Mouse (Mus musculus) liver, postnatal 0 days (tissue): Measurements from ENCODE around the gene Kcnf1. TPM values are rescaled to one million over a fixed set of nuclear protein-coding genes. Genes with fewer than 3 reads are reported as not detected.

Source experiments
- ATAC-seq: fragments of 200-750 bp; cut with Nextera tagmentation; 2 replicates; pipeline ENCODE4 v1.8.0; 2017; ENCODE audit warnings: mild to moderate bottlenecking, moderate library complexity
- DNase-seq: peaks from one replicate; pipeline ENCODE4 v3.0.0-alpha.2; 2016
- H3K27ac ChIP-seq: fragments of 300-500 bp; sonication (generic); 2 replicates; pipeline ENCODE4 v1.5.1; 2014; ENCODE audit warnings: antibody characterized with exemption, moderate library complexity, mild to moderate bottlenecking, low read depth
- H3K27me3 ChIP-seq: fragments of 300-500 bp; sonication (generic); 2 replicates; pipeline ENCODE4 v1.6.1; 2014; ENCODE audit warnings: low read length, control low read depth, mixed read lengths; ENCODE audit not compliant: insufficient read depth
- H3K36me3 ChIP-seq: fragments of 300-500 bp; sonication (generic); replicated peaks from 2 replicates; pipeline ENCODE4 v1.6.1; 2014; ENCODE audit warnings: mild to moderate bottlenecking, control low read depth, low read length, moderate library complexity, mixed read lengths; ENCODE audit not compliant: insufficient read depth
- H3K4me1 ChIP-seq: fragments of 300-500 bp; sonication (generic); 2 replicates; pipeline ENCODE4 v1.6.1; 2014; ENCODE audit warnings: antibody characterized with exemption, mild to moderate bottlenecking, control low read depth; ENCODE audit not compliant: insufficient read depth
- H3K4me2 ChIP-seq: fragments of 300-500 bp; sonication (generic); 2 replicates; pipeline ENCODE4 v1.6.1; 2014; ENCODE audit warnings: low read depth, mild to moderate bottlenecking, low read length, moderate library complexity, mixed read lengths
- H3K4me3 ChIP-seq: fragments of 300-500 bp; sonication (generic); 2 replicates; pipeline ENCODE4 v1.5.1; 2014; ENCODE audit warnings: low read depth, low read length
- H3K9ac ChIP-seq: fragments of 300-500 bp; sonication (generic); replicated peaks from 2 replicates; pipeline ENCODE4 v1.6.1; 2014; ENCODE audit warnings: mild to moderate bottlenecking, moderate library complexity
- H3K9me3 ChIP-seq: fragments of 300-500 bp; sonication (generic); 2 replicates; pipeline ENCODE4 v1.6.1; 2016; ENCODE audit warnings: mild to moderate bottlenecking, control low read depth, low read length, mixed read lengths
- CTCF ChIP-seq: sonication (generic); IDR thresholded peaks from 2 replicates; pipeline ENCODE4 v1.5.1; 2016; ENCODE audit warnings: antibody characterized with exemption, low read depth
- EP300 ChIP-seq: IDR thresholded peaks from 2 replicates; pipeline ENCODE4 v1.6.1; 2016; ENCODE audit warnings: antibody characterized with exemption, low read depth, mild to moderate bottlenecking
- WGBS: fragments of 180-500 bp; shearing (Covaris S2); extraction: QIAGEN DNeasy Blood & Tissue Kit; methylation state at CpG from one replicate; pipeline ENCODE4 v1.1.7; 2014; ENCODE audit not compliant: insufficient replicate concordance; 5-methylcytosine and 5-hydroxymethylcytosine counted together
- polyA plus RNA-seq: library from polyadenylated mRNA; unstranded; fragments of >200 nt; fragmentation: Nextera tagmentation; extraction: Ambion mirVana; gene quantifications from 2 replicates; pipeline ENCODE4 v1.2.1, GENCODE M21; 2015

Kcnf1 gene
- polyA plus RNA-seq = 0.14 and 0.17 TPM in 2 replicates

GRCm38 (mm10) chr12:17176757-17177092, at the start of gene Kcnf1:
TSS of gene Kcnf1 (minus strand) at chr12:17176888.
- Histone ChIP-seq H3K9ac (no peak within 1 kb of the TSS), H3K4me1 (no peaks in the 10 kb centered on the region), H3K27me3 (peaks cover 25% of the 10 kb centered on the region), H3K9me3 (no peaks in the 10 kb centered on the region), H3K4me3 (no peak within 1 kb of the TSS), H3K36me3 (no peaks in the 10 kb centered on the region), H3K4me2 (peak within 1 kb of the TSS; percentile 22; the same call in 1 of the 2 replicates), H3K27ac (no peak within 1 kb of the TSS)
- TF ChIP-seq EP300 = no peak
- no peak for DNase-seq
- 26% methylated on average over 4 of the region's 4 CpGs for WGBS
- ATAC-seq = no peak

- no peak overlapping the region for H3K4me2 ChIP-seq
- H3K4me1 ChIP-seq = no peaks in the 10 kb centered on the region
- H3K27ac ChIP-seq = no peak overlapping the region
- no peaks in the 10 kb centered on the region for H3K27me3 ChIP-seq
- DNase-seq (no peak), ATAC-seq (no peak)
- H3K4me3 ChIP-seq = no peak overlapping the region
- no peak overlapping the region for H3K9ac ChIP-seq
- H3K9me3 ChIP-seq = no peaks in the 10 kb centered on the region
- H3K36me3 ChIP-seq = no peaks in the 10 kb centered on the region
- TF ChIP-seq EP300 (no peak), CTCF (no peak)
- WGBS = 70% methylated on average over 5 of the region's 5 CpGs
Measured at GRCm38 (mm10) chr12:17225012-17225411, 48.3 kb upstream of the Kcnf1 start.

- ATAC-seq = no peak
- WGBS = 52% methylated on average over 3 of the region's 3 CpGs
- no peaks in the 10 kb centered on the region for H3K4me1 ChIP-seq
Measured at GRCm38 (mm10) chr12:17223050-17223449, 46.4 kb upstream of the Kcnf1 start.

GRCm38 (mm10) chr12:17221891-17222428, 45.3 kb upstream of the Kcnf1 start:
- H3K36me3 ChIP-seq = no peaks in the 10 kb centered on the region
- TF ChIP-seq CTCF (peak; percentile 67), EP300 (no peak)
- no peak overlapping the region for H3K27ac ChIP-seq
- H3K4me3 ChIP-seq = no peak overlapping the region
- 42% methylated on average over 5 of the region's 5 CpGs for WGBS
- no peak for ATAC-seq
- H3K9me3 ChIP-seq = no peaks in the 10 kb centered on the region
- H3K4me2 ChIP-seq = no peak overlapping the region
- peak; percentile 21 for DNase-seq
- H3K9ac ChIP-seq = no peak overlapping the region
- H3K4me1 ChIP-seq = no peaks in the 10 kb centered on the region
- H3K27me3 ChIP-seq = no peaks in the 10 kb centered on the region

More at GRCm38 (mm10) chr12:17223050-17223449, 46.4 kb upstream of the Kcnf1 start:
- H3K27me3 ChIP-seq = no peaks in the 10 kb centered on the region
- no peak overlapping the region for H3K4me3 ChIP-seq
- no peaks in the 10 kb centered on the region for H3K9me3 ChIP-seq
- no peak overlapping the region for H3K27ac ChIP-seq
- H3K4me2 ChIP-seq = no peak overlapping the region
- no peak for DNase-seq
- no peak overlapping the region for H3K9ac ChIP-seq
- TF ChIP-seq EP300 (no peak), CTCF (no peak)
- no peaks in the 10 kb centered on the region for H3K36me3 ChIP-seq

- no peaks in the 10 kb centered on the region for H3K4me1 ChIP-seq
- no peak overlapping the region for H3K4me2 ChIP-seq
- DNase-seq (no peak), ATAC-seq (no peak)
- H3K4me3 ChIP-seq = no peak overlapping the region
- no peaks in the 10 kb centered on the region for H3K27me3 ChIP-seq
- no peak overlapping the region for H3K9ac ChIP-seq
- no peak for TF ChIP-seq CTCF
- no peak for TF ChIP-seq EP300
- no peaks in the 10 kb centered on the region for H3K36me3 ChIP-seq
- WGBS = 65% methylated on average over 5 of the region's 5 CpGs
- H3K9me3 ChIP-seq = no peaks in the 10 kb centered on the region
- no peak overlapping the region for H3K27ac ChIP-seq
Measured at GRCm38 (mm10) chr12:17220631-17221030, 43.9 kb upstream of the Kcnf1 start.

GRCm38 (mm10) chr12:17219107-17219506, 42.4 kb upstream of the Kcnf1 start:
- no peaks in the 10 kb centered on the region for H3K27me3 ChIP-seq
- no peak for ATAC-seq
- H3K9ac ChIP-seq = no peak overlapping the region
- H3K9me3 ChIP-seq = no peaks in the 10 kb centered on the region
- H3K4me2 ChIP-seq = no peak overlapping the region
- H3K4me1 ChIP-seq = no peaks in the 10 kb centered on the region
- H3K27ac ChIP-seq = no peak overlapping the region
- H3K36me3 ChIP-seq = no peaks in the 10 kb centered on the region
- 34% methylated on average over 4 of the region's 4 CpGs for WGBS
- TF ChIP-seq EP300 (no peak), CTCF (no peak)
- no peak for DNase-seq
- no peak overlapping the region for H3K4me3 ChIP-seq

- H3K27ac ChIP-seq = no peak overlapping the region
- no peak overlapping the region for H3K9ac ChIP-seq
- no peak overlapping the region for H3K4me3 ChIP-seq
- WGBS = 67% methylated on average over 8 of the region's 8 CpGs
- H3K27me3 ChIP-seq = no peaks in the 10 kb centered on the region
- no peak overlapping the region for H3K4me2 ChIP-seq
- no peak for ATAC-seq
- no peak for DNase-seq
- no peaks in the 10 kb centered on the region for H3K4me1 ChIP-seq
- no peak for TF ChIP-seq CTCF
- TF ChIP-seq EP300 = no peak
- H3K36me3 ChIP-seq = no peaks in the 10 kb centered on the region
- no peaks in the 10 kb centered on the region for H3K9me3 ChIP-seq
Measured at GRCm38 (mm10) chr12:17218390-17218789, 41.7 kb upstream of the Kcnf1 start.
